Mouse (Mus musculus): ENCODE measurements at regions not wholly inside any gene's neighbourhood (a gene's known extent, or its start where the extent isn't known, plus 50 kb on each side); places are given as distances from the start of the nearest gene placed in this dataset.

- H3K79me2 ChIP-seq (replicated peaks; ENCODE audit: control insufficient read depth, extremely low read depth, insufficient read depth, poor library complexity, severe bottlenecking): no peaks in the 10 kb centered on the region
- H3K4me1 ChIP-seq (ENCODE audit: control insufficient read depth in 1 of 2, insufficient read depth in 2 of 2): no peaks in the 10 kb centered on the region
- H3K4me3 ChIP-seq (replicated peaks in 1 of 3; ENCODE audit: low read depth in 2 of 3, low read length in 2 of 3, poor library complexity in 1 of 3): no peak overlapping the region
- DNase-seq (ENCODE audit: extremely low read depth): no peak
- H3K4me2 ChIP-seq (ENCODE audit: insufficient read depth, low read depth, poor library complexity, severe bottlenecking): no peak overlapping the region
- peaks cover 37% of the 10 kb centered on the region for H3K9me3 ChIP-seq (replicated peaks; ENCODE audit: low read length)
- no peak overlapping the region for H3K27ac ChIP-seq (ENCODE audit: insufficient read depth, low read depth)
- no peaks in the 10 kb centered on the region for H3K36me3 ChIP-seq (replicated peaks in 1 of 2; ENCODE audit: control insufficient read depth in 1 of 2, insufficient read depth in 1 of 2, low read length in 1 of 2)
- H3K9ac ChIP-seq (ENCODE audit: insufficient read depth, low read depth): no peak overlapping the region
- dilution Hi-C loops (cut with MboI; ENCODE audit: extremely low pct_ligation_motif_present, extremely low pct_unique_long_range_greater_than_20kb, low sequenced_read_pairs) (no loop called here), in situ Hi-C loops (cut with MboI; ENCODE audit: low pct_ligation_motif_present, low pct_unique_long_range_greater_than_20kb, low sequenced_read_pairs) (no loop called here)
- H3K27me3 ChIP-seq (replicated peaks): no peaks in the 10 kb centered on the region
- TF ChIP-seq CTCF (conservative IDR thresholded peaks at IDR 0.05 in 1 of 2, IDR thresholded peaks at IDR 0.05 in 1 of 2; ENCODE audit: low read depth in 2 of 2, low read length in 2 of 2) (no peak), CHD1 (IDR thresholded peaks at IDR 0.05; ENCODE audit: low read depth, low read length) (no peak), RAD21 (IDR thresholded peaks at IDR 0.05; ENCODE audit: low read depth, low read length) (no peak), MYC (IDR thresholded peaks at IDR 0.05; ENCODE audit: low read depth, low read length) (no peak), TCF12 (IDR thresholded peaks at IDR 0.05; ENCODE audit: low read depth, low read length) (no peak), EP300 (IDR thresholded peaks at IDR 0.05; ENCODE audit: low read length) (no peak), PAX5 (IDR thresholded peaks at IDR 0.05; ENCODE audit: low read length) (no peak), MXI1 (IDR thresholded peaks at IDR 0.05; ENCODE audit: low read depth, low read length) (no peak), UBTF (IDR thresholded peaks at IDR 0.05; ENCODE audit: low read depth, low read length) (no peak), ELF1 (IDR thresholded peaks at IDR 0.05; ENCODE audit: low read depth, low read length) (no peak)
Observed at GRCm38 (mm10) chr14:105604451-105604850, 292.2 kb downstream of the Spry2 start.

DNA sequence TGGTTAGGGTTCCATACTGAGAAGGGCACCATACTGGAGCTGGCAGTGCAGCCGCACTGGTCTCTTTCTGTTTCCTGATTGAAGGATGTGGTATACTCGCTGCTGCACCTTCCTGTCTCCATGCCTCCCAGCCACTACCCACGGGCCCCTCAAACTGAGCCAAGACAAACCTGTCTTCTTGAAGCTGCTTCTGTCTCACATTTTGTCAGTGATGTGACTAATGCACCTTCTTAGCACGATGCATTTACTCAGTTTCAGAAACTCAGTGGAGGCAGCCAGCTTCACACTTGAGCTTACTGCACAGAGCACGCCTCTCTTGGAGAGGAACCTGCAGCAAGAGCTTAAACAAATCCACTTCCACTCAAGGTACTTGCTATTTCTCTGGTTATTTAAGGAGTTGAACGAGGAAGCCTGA lies 293.6 kb downstream of the Spry2 start:
- Histone ChIP-seq H3K9me3 (replicated peaks; ENCODE audit: low read length) (peaks cover 37% of the 10 kb centered on the region), H3K27ac (ENCODE audit: insufficient read depth, low read depth) (no peak overlapping the region), H3K4me2 (ENCODE audit: insufficient read depth, low read depth, poor library complexity, severe bottlenecking) (no peak overlapping the region), H3K4me3 (replicated peaks in 1 of 3; ENCODE audit: low read depth in 2 of 3, low read length in 2 of 3, poor library complexity in 1 of 3) (no peak overlapping the region), H3K9ac (ENCODE audit: insufficient read depth, low read depth) (no peak overlapping the region), H3K4me1 (ENCODE audit: control insufficient read depth in 1 of 2, insufficient read depth in 2 of 2) (no peaks in the 10 kb centered on the region), H3K36me3 (replicated peaks in 1 of 2; ENCODE audit: control insufficient read depth in 1 of 2, insufficient read depth in 1 of 2, low read length in 1 of 2) (no peaks in the 10 kb centered on the region), H3K27me3 (replicated peaks) (no peaks in the 10 kb centered on the region), H3K79me2 (replicated peaks; ENCODE audit: control insufficient read depth, extremely low read depth, insufficient read depth, poor library complexity, severe bottlenecking) (no peaks in the 10 kb centered on the region)
- in situ Hi-C loops (cut with MboI; ENCODE audit: low pct_ligation_motif_present, low pct_unique_long_range_greater_than_20kb, low sequenced_read_pairs): no loop called here
- TF ChIP-seq CHD1 (IDR thresholded peaks at IDR 0.05; ENCODE audit: low read depth, low read length): no peak
- DNase-seq (ENCODE audit: extremely low read depth): no peak
- dilution Hi-C loops (cut with MboI; ENCODE audit: extremely low pct_ligation_motif_present, extremely low pct_unique_long_range_greater_than_20kb, low sequenced_read_pairs): no loop called here

DNA sequence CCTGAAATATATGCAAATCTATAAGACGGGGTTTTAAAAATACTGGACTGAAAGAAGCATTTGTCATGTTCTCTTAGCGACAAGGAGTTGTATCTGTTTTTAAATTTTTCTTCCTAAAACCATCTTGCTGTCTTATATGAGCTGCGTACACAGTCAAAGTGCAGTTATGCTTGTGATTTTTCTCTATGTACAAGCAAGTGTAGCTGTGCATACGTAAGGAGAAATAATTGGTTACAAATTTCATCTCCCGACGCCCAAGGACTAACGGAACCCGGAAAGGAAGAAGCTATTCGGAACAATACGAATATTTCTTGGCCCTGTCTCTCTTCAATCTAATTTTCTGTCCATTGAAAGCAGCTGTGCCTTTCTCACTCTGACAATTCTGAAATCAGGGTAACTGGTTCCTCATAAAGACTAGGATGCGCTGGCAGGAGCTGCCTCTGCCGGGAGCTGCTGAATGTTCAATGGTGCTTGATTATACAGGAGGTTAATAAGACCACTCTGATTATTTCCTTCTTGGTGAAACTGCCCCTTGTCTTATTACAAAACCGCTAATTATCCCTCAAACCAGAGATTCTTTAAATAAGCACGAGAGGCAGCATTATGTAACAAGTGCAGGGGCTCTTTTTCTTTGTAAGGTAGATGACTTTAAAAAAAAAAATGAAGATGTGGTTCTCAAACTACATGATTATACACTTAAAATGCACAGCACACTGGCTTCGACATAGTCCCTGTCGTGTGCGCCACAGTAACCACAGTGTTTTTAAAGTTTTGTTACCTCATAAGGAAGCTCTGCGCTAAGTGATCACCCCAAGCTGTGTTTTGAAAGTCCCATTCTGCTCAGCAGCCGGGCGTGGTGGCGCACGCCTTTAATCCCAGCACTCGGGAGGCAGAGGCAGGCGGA lies 296.8 kb downstream of the Spry2 start:
- TF ChIP-seq MAFK (IDR thresholded peaks at IDR 0.05; ENCODE audit: insufficient replicate concordance, low read length): no peak
- TF ChIP-seq SIN3A (IDR thresholded peaks at IDR 0.05; ENCODE audit: low read length): no peak
- no peak for TF ChIP-seq IRF4 (IDR thresholded peaks at IDR 0.05; ENCODE audit: low read depth, low read length)
- no peak for TF ChIP-seq JUN (IDR thresholded peaks at IDR 0.05; ENCODE audit: insufficient read depth, low read depth, low read length)
- no peak for TF ChIP-seq CHD2 (IDR thresholded peaks at IDR 0.05; ENCODE audit: low read length)
- no peak for TF ChIP-seq POLR2A (IDR thresholded peaks at IDR 0.05; ENCODE audit: low read depth, low read length)
- TF ChIP-seq MAZ (IDR thresholded peaks at IDR 0.05; ENCODE audit: low read depth, low read length): no peak
- Histone ChIP-seq H3K27ac (ENCODE audit: insufficient read depth, low read depth) (no peak overlapping the region), H3K4me3 (replicated peaks in 1 of 3; ENCODE audit: low read depth in 2 of 3, low read length in 2 of 3, poor library complexity in 1 of 3) (no peak overlapping the region), H3K9ac (ENCODE audit: insufficient read depth, low read depth) (no peak overlapping the region), H3K4me1 (ENCODE audit: control insufficient read depth in 1 of 2, insufficient read depth in 2 of 2) (no peaks in the 10 kb centered on the region), H3K4me2 (ENCODE audit: insufficient read depth, low read depth, poor library complexity, severe bottlenecking) (no peak overlapping the region), H3K36me3 (replicated peaks in 1 of 2; ENCODE audit: control insufficient read depth in 1 of 2, insufficient read depth in 1 of 2, low read length in 1 of 2) (no peaks in the 10 kb centered on the region), H3K27me3 (replicated peaks) (no peaks in the 10 kb centered on the region), H3K79me2 (replicated peaks; ENCODE audit: control insufficient read depth, extremely low read depth, insufficient read depth, poor library complexity, severe bottlenecking) (no peaks in the 10 kb centered on the region), H3K9me3 (replicated peaks; ENCODE audit: low read length) (peaks cover 26% of the 10 kb centered on the region)
- in situ Hi-C loops (cut with MboI; ENCODE audit: low pct_ligation_motif_present, low pct_unique_long_range_greater_than_20kb, low sequenced_read_pairs) (no loop called here), dilution Hi-C loops (cut with MboI; ENCODE audit: extremely low pct_ligation_motif_present, extremely low pct_unique_long_range_greater_than_20kb, low sequenced_read_pairs) (no loop called here)
- DNase-seq (ENCODE audit: extremely low read depth): no peak

Measured in CH12.LX (cell line).